Mouse (Mus musculus): Measurements from ENCODE around the gene Gm20388. TPM values are rescaled to one million over a fixed set of nuclear protein-coding genes. Genes with fewer than 3 reads are reported as not detected.

The Gm20388 gene
- total RNA-seq, 4 experiments from 2014 or later: 0.17 to 15.1 (median 6.6) TPM

GRCm38 (mm10) chr8:124346852-124347523 lies 4436.3 kb downstream of the Gm20388 start:
- no peak for DNase-seq (ENCODE audit: low spot score in 2 of 2)

- no peak for DNase-seq (ENCODE audit: low spot score in 2 of 2)
Observed at GRCm38 (mm10) chr8:124348087-124348486, 4437.4 kb downstream of the Gm20388 start.

- DNase-seq (ENCODE audit: low spot score in 2 of 2): peak; percentile 66 to 90
Observed at GRCm38 (mm10) chr8:124349663-124350062, 4439.0 kb downstream of the Gm20388 start.

- DNase-seq (ENCODE audit: low spot score in 2 of 2): no peak
Observed at GRCm38 (mm10) chr8:124351636-124352035, 4441.0 kb downstream of the Gm20388 start.

- DNase-seq (ENCODE audit: low spot score in 2 of 2): no peak
Observed at GRCm38 (mm10) chr8:124360911-124361310, 4450.3 kb downstream of the Gm20388 start.

GRCm38 (mm10) chr8:124361773-124362427 lies 4451.3 kb downstream of the Gm20388 start:
- no peak for DNase-seq (ENCODE audit: low spot score in 2 of 2)

- no peak for DNase-seq (ENCODE audit: low spot score in 2 of 2)
Observed at GRCm38 (mm10) chr8:124362589-124362988, 4451.9 kb downstream of the Gm20388 start.

- DNase-seq (ENCODE audit: low spot score in 2 of 2): no peak
Observed at GRCm38 (mm10) chr8:124363337-124363736, 4452.7 kb downstream of the Gm20388 start.

- DNase-seq (ENCODE audit: low spot score in 2 of 2): peak in 1 of 2 experiments; percentile 69
Observed at GRCm38 (mm10) chr8:124368213-124368612, 4457.6 kb downstream of the Gm20388 start.

- no peak for DNase-seq (ENCODE audit: low spot score in 2 of 2)
Observed at GRCm38 (mm10) chr8:124370422-124371183, 4460.0 kb downstream of the Gm20388 start.

GRCm38 (mm10) chr8:124371410-124372123 lies 4460.9 kb downstream of the Gm20388 start:
- DNase-seq (ENCODE audit: low spot score in 2 of 2): no peak

- DNase-seq (ENCODE audit: low spot score in 2 of 2): no peak
Observed at GRCm38 (mm10) chr8:124373753-124374152, 4463.1 kb downstream of the Gm20388 start.

- DNase-seq (ENCODE audit: low spot score in 2 of 2): no peak
Observed at GRCm38 (mm10) chr8:124375168-124375567, 4464.5 kb downstream of the Gm20388 start.

- no peak for DNase-seq (ENCODE audit: low spot score in 2 of 2)
Observed at GRCm38 (mm10) chr8:124375727-124376126, 4465.1 kb downstream of the Gm20388 start.

GRCm38 (mm10) chr8:124376406-124376805 lies 4465.8 kb downstream of the Gm20388 start:
- no peak for DNase-seq (ENCODE audit: low spot score in 2 of 2)

GRCm38 (mm10) chr8:124379289-124379688 lies 4468.6 kb downstream of the Gm20388 start:
- no peak for DNase-seq (ENCODE audit: low spot score in 2 of 2)

GRCm38 (mm10) chr8:124382235-124382634 lies 4471.6 kb downstream of the Gm20388 start:
- DNase-seq (ENCODE audit: low spot score in 2 of 2): no peak

- DNase-seq (ENCODE audit: low spot score in 2 of 2): no peak
Observed at GRCm38 (mm10) chr8:124384336-124384735, 4473.7 kb downstream of the Gm20388 start.

GRCm38 (mm10) chr8:124386225-124386899 lies 4475.7 kb downstream of the Gm20388 start:
- peak; percentile 81 to 85 for DNase-seq (ENCODE audit: low spot score in 2 of 2)

- peak; percentile 68 to 84 for DNase-seq (ENCODE audit: low spot score in 2 of 2)
Observed at GRCm38 (mm10) chr8:124389495-124389894, 4478.9 kb downstream of the Gm20388 start.

- DNase-seq (ENCODE audit: low spot score in 2 of 2): no peak
Observed at GRCm38 (mm10) chr8:124391191-124391590, 4480.6 kb downstream of the Gm20388 start.
